Mouse (Mus musculus) lung, adult 2 months (tissue): ENCODE measurements around the gene Vdr. TPM values are rescaled to one million over a fixed set of nuclear protein-coding genes. Genes with fewer than 3 reads are reported as not detected.
A peak's percentile ranks its signal among the peaks of the same experiment; 100 is the strongest.

Source experiments
- DNase-seq: peaks from one replicate; pipeline ENCODE4 v3.0.0; 2022
- H3K4me1 ChIP-seq: fragments of 200-500 bp; 2 replicates; pipeline ENCODE4 v1.6.1; 2011; ENCODE audit warnings: low read length; ENCODE audit not compliant: control insufficient read depth, insufficient read depth
- H3K4me3 ChIP-seq: fragments of 200-500 bp; replicated peaks from 2 replicates; pipeline ENCODE3; 2011; ENCODE audit warnings: low read depth, mild to moderate bottlenecking, control low read depth, low read length; ENCODE audit errors: extremely low read depth
- CTCF ChIP-seq: fragments of 200-500 bp; IDR thresholded peaks from 2 replicates; pipeline ENCODE4 v1.5.1; 2011; ENCODE audit warnings: mild to moderate bottlenecking, low read length, control low read depth; ENCODE audit not compliant: insufficient read depth
- POLR2A ChIP-seq: fragments of 200-500 bp; IDR thresholded peaks from 2 replicates; pipeline ENCODE4 v1.6.1; 2011; ENCODE audit warnings: low read depth, mild to moderate bottlenecking, control low read depth, low read length, borderline replicate concordance; ENCODE audit errors: extremely low read depth
- WGBS: fragments of 180-500 bp; shearing (Covaris S2); methylation state at CpG from one replicate; pipeline ENCODE4 v1.1.7; 2018; 5-methylcytosine and 5-hydroxymethylcytosine counted together
- polyA plus RNA-seq: library from polyadenylated mRNA; depleted of rRNA; stranded (reverse); fragments of >200 nt; gene quantifications from 2 replicates; pipeline ENCODE4 v1.2.3, GENCODE M21; 2012

The Vdr gene
- polyA plus RNA-seq, 1 experiment: 6.3 TPM

GRCm38 (mm10) chr15:97841383-97841782 lies 69.0 kb downstream of the Vdr start:
- no peak for TF ChIP-seq CTCF
- no peak for TF ChIP-seq POLR2A
- WGBS: 90% methylated on average over 6 of the region's 6 CpGs
- Histone ChIP-seq H3K4me3 (no peak overlapping the region), H3K4me1 (peaks cover 30% of the 10 kb centered on the region)
- no peak for DNase-seq

DNA sequence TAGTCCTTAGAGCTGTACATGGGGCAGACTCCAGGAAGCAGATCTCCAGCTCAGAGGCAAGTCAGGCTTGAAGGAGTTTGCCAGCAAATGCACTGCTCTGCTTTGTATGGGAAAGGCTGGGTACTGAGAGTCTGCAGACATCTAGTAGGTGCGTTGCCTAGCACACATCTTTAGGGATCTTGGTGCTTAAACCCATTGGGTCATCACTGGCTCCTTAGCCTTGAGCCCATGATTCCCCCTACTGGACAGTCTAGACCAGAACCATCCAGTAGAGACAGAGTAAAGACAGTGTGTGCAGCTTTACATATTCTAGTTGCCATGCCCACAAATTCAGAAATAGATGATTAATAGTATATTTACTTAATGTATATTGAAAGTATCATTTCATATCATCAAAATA lies 69.6 kb downstream of the Vdr start:
- no peak for DNase-seq
- TF ChIP-seq POLR2A (no peak), CTCF (no peak)
- H3K4me3 ChIP-seq: no peak overlapping the region
- WGBS: 41% methylated on average over 1 of the region's 1 CpGs
- H3K4me1 ChIP-seq: peaks cover 35% of the 10 kb centered on the region

DNA sequence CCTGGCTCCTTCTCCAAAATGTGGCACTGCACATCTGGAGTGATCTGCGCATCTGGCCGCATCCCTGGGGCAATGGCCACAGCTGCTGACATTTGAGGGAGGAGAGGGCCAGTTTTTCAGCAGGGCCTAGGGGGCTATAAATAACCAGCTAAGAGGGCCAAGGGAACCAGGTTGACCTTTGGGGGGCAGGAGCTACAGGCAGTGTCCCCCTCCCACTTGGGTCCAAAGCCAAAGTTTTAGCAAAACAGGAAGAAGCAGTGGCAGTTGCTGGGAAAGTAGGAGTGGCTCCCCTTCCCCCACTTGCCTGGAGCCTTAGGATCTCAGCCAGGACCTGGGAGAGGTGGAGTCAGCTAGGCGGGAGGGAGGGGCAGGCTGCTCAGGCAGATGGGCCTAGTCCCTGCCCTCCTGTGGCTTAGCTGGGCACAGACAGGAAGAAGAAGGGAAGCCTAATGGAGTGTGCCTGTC lies 70.4 kb downstream of the Vdr start:
- DNase-seq: peak; percentile 81
- peak; percentile 50 for TF ChIP-seq CTCF
- TF ChIP-seq POLR2A: peak; percentile 23; the same call in 1 of the 2 replicates
- no peak overlapping the region for H3K4me3 ChIP-seq
- 25% methylated on average over 3 of the region's 3 CpGs for WGBS
- H3K4me1 ChIP-seq: peaks cover 35% of the 10 kb centered on the region

DNA sequence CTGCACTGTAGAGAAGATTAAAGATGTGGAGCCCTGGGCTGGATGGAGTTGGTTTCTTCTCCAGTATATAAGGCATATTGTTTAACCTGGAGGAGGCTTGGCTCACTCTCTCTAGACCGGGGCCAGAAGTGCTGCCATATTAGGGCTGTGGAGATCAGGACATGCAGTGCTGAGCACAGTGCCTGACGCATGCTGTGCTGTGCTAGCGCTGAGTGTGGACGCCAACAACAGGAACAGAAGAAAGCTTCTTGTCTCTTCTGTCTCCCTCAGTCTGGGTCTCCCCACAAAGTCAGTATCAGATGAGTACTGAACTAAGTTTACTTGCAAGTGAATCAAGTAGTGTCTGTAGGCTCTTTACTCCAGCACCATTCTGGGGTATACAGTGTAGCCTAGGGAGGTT lies 71.0 kb downstream of the Vdr start:
- Histone ChIP-seq H3K4me3 (no peak overlapping the region), H3K4me1 (peaks cover 35% of the 10 kb centered on the region)
- WGBS: 57% methylated on average over 4 of the region's 4 CpGs
- DNase-seq: no peak
- no peak for TF ChIP-seq CTCF
- TF ChIP-seq POLR2A: no peak

GRCm38 (mm10) chr15:97839012-97839411 lies 71.4 kb downstream of the Vdr start:
- no peak for DNase-seq
- H3K4me1 ChIP-seq: peaks cover 35% of the 10 kb centered on the region
- 94% methylated on average over 2 of the region's 2 CpGs for WGBS
- TF ChIP-seq POLR2A (no peak), CTCF (no peak)
- H3K4me3 ChIP-seq: no peak overlapping the region

DNA sequence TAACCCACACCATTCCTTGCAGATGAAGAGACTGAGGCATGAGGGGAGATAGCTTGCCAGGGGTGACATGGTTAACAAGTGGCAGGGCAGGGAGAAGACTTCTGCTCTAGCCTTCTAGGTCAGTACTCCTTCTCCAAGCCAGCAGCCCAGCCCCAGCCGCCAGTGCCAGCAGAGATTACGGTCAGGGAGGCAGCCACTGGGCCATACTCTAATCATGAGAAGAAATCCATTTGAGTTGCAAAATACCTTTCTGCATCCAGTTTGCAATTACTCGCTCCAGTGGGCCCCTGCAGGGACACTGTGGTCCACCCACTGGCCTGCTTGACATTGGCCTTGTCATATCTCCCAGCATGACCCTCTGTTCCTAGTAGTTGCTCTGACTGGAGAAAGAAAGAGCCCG lies 72.0 kb downstream of the Vdr start:
- DNase-seq: peak; percentile 35
- Histone ChIP-seq H3K4me3 (no peak overlapping the region), H3K4me1 (peaks cover 35% of the 10 kb centered on the region)
- no peak for TF ChIP-seq CTCF
- TF ChIP-seq POLR2A: no peak
- 53% methylated on average over 4 of the region's 4 CpGs for WGBS

GRCm38 (mm10) chr15:97837491-97838061 lies 72.9 kb downstream of the Vdr start:
- 5% methylated on average over 8 of the region's 8 CpGs for WGBS
- Histone ChIP-seq H3K4me1 (peaks cover 41% of the 10 kb centered on the region), H3K4me3 (no peak overlapping the region)
- no peak for TF ChIP-seq POLR2A
- peak; percentile 72 for DNase-seq

- peaks cover 46% of the 10 kb centered on the region for H3K4me1 ChIP-seq
- TF ChIP-seq POLR2A (no peak), CTCF (no peak)
- WGBS: 15% methylated on average over 8 of the region's 8 CpGs
- H3K4me3 ChIP-seq: no peak overlapping the region
- peak; percentile 23 for DNase-seq
These were observed 73.6 kb downstream of the Vdr start for GRCm38 (mm10) chr15:97836894-97837247.

DNA sequence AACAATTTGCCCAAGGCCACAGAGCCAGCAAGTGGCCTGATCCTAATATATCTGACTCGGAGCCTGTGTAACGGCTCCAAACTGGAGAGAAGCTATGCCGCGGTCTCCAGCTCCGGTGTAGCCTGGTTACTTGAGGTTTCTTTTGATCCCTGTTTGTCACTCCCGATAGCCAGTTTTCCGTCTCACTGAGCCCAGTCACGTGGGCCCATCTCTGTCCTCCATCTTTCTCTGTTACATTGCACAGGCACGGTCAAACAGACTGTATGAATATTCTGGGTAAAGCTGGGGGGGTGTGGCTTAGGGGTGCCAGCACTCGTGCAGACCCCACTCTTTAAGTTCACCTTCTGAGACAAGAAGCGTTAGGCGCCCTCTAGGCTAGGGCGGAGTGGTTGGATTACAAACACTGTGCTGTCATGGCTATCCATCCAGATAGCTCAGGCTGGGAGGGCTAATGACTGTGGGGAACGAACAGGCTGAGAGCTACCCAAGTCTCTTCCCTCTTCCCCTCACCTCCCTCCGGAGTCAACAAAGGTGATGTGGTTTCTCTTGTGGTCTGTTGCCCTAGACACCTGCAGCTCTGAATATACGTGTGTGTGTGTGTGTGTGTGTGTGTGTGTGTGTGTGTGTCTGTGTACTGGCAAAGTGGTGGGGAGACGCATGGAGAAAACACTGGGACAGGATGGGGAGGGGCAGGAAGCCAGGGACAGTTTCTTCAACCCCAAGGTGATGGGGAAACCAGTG lies 74.1 kb downstream of the Vdr start:
- H3K4me3 ChIP-seq: no peak overlapping the region
- DNase-seq: no peak
- TF ChIP-seq POLR2A: no peak
- TF ChIP-seq CTCF: no peak
- peaks cover 46% of the 10 kb centered on the region for H3K4me1 ChIP-seq
- 63% methylated on average over 17 of the region's 17 CpGs for WGBS
